Mouse (Mus musculus) 3134 (cell line): Measurements from ENCODE around the gene Tcam1.

Experiments used
- DNase-seq: peaks from one replicate; pipeline ENCODE4 v3.0.0-alpha.2; 2011; ENCODE audit warnings: low spot score; ENCODE audit not compliant: insufficient read length; ENCODE audit errors: extremely low read depth

Tcam1 gene

GRCm38 (mm10) chr11:106316416-106316815, 39.9 kb downstream of the Tcam1 start:
- DNase-seq: no peak

DNA sequence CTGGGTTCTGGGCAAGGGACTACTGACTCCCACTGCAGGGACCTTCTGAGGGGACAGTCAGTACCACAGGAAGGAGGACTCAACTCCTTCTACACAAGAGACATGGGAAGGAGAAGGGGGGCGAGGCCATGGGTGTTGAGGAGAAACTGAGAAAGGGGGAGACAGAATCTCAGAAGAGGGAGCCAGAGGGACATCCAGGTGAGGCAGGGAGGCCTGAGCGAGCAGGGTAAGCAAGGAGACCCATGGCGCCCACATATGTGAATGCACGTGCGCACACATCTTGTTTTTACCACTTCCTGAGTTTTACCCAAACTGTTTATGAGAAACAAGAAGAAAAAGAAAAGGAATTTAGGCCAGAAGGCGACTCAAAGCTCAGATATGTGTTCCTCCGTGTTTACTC, 41.3 kb downstream of the Tcam1 start:
- DNase-seq: no peak

DNA sequence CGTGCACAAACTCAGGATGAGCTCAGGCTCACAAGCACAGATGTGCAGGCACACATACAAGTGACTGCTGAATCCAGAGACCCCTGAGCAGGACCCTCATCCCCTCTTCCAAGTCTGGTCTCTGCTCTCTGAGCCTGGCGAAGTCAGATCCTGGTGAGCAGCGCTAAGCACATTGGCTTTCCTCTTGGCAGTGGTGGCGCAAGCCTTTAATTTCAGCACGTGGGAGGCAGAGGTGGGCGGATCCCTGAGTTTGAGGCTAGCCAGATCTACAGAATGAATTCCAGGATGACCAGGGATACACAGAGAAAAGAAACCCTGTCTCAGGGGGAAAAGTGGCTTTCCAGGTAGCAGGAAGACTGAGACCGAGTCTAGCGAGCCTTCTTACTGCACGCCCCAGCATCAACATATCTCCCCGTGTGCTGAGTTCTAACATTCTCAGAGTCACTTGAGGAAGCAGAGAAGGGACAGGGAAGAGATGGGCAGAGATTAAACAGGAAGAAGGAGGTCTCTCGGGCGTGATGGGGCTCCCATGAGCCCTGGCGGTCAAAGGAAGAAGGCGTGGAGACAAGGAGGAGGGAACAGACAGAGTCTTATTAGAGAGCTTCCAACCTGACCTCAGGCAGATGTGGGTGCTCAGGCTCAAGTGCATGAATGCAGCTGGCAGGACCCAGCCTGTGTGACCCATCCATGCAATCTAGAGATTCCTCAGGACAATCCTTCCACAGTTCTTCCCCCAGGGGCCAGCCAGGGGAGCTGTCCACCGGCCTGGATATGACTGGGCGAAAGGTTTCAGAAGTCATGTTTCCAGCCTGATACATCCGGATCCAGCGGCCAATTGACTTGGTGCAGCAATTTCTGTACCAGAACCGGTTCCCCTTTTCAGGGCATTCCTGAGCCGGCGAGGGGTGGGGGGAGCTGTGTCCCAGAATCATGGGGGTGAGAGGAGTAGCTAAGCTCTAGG, 42.2 kb downstream of the Tcam1 start:
- no peak for DNase-seq

- DNase-seq: no peak
Measured at GRCm38 (mm10) chr11:106324858-106325257, 48.4 kb downstream of the Tcam1 start.

DNA sequence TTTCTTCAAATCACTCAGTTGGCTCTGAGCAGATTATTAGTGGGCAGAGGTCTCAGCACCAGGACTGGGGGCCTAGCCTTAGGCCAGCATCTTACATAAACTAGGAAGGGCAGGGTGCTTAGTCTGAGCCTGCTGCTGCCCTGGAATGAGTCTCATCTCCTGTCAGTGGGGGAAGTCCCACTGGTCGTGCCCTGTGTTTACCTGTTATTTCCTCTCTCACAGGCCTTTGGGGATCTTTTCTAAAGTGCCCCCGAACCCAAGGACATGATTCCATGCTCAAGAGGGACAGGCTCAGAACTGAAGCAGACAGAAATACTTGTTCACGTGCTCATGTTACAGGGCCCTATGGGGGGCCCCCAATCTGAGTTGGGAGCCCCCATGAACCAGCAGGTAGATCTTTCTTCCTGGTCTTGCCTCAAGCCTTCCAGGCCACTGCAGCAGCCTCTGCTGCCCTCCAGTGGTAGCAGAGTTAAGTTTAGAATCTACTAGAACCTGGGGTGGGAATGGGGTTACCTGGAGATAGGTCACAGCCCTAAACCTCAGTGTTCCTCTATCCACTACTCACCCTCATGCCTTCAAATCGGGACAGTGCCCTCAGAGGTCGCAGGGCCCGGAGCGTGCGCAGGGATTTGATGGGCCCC, 49.2 kb downstream of the Tcam1 start:
- DNase-seq: no peak

- no peak for DNase-seq
Measured at GRCm38 (mm10) chr11:106326475-106326874, 50.0 kb downstream of the Tcam1 start.

DNA sequence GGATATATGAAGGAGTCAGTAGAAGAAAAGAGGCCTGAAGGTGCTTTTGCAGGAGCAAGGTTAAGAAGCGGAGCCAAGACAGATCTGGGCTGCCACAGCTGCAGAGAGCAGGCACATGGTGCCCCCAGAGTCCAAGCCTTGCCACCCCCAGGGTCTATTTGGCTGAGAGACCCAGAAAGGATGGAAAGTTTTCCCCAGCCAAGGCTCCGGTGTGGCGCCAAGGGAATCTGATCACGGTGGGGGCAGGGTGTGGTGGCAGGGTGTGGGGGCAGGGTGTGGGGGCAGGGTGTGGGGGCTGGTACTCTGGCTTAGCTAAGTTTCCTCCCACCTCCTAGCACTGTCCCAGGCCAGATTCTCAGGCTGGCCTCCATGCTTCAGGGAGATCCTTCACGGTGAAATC, 52.0 kb downstream of the Tcam1 start:
- DNase-seq: no peak

DNA sequence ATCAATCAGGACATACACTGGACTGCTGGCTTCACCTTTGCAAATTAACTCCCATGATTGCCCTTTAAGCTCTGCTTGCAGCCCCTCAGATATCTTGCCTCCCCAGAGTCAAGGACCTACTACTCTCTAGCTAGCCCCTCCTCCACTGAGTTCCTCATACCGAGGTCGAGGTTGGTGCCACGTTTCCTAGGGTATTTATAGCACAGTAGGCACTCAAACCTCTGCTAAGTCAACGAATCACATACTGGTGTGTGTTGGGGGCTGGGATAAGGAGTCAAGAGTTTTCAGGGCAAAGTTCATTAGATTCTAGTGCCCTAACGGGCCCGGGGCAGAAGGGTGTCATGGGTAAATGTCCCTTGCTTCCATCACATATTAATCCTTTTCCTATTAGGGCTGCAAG, 52.7 kb downstream of the Tcam1 start:
- no peak for DNase-seq

GRCm38 (mm10) chr11:106329682-106330081, 53.2 kb downstream of the Tcam1 start:
- DNase-seq: no peak

DNA sequence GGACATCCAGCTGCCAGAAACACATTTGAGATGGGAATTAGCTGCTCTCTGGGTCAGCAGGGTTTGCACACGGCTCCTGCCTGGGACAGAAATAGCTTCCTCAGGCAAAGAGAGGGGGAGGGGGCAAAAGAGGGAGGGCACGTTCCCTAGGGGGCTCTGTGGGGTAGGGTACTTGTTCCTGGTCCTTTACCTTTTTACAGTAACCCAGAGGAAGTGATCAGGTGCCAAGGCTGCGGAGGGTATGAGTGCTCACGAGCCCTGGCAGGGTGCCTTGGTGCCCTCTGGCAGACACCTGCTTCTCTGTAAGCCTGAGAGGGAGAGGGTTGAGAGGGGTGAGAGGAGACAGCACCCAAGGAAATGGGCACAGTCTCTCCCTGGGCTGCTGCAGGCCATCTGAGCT, 56.0 kb downstream of the Tcam1 start:
- no peak for DNase-seq

- DNase-seq: no peak
Measured at GRCm38 (mm10) chr11:106334066-106334465, 57.6 kb downstream of the Tcam1 start.

- no peak for DNase-seq
Measured at GRCm38 (mm10) chr11:106338029-106338428, 61.6 kb downstream of the Tcam1 start.
